In the genomic region with DNA sequence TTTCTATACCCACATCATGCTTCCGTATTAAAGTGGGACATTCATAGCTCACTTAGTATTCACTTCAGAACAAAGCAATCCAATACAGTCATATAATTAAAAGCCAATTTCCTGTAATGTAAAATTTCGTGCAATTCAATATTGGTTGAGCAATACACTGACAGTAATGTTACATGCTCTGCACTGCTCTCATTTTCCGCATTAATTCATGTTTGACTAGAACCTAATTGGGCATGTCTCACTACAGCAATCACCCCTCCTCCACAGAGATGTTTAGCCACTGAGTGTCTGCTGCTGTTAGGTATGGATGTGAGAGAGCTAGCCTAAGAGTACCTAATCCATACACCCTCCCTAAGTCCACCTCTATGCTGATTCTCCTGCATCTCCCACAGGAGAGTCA, we compare ENCODE assay signal across 19 mouse cellular contexts.
A peak's percentile ranks its signal among the peaks of the same experiment; 100 is the strongest.
DNase-seq lines count a peak whose midpoint lies in the region; ATAC-seq lines count a peak whose summit lies in the region.
"Had no signal": no experiment of that assay in that cellular context is flagged by ENCODE, and none has a peak within 500 bp of the region (broad histone marks: within the 10 kb centered on the region; RNA-seq: fewer than 3 reads in every experiment).

No protein-coding gene starts in this region.

- no peaks in the 10 kb centered on the region for H3K36me3 ChIP-seq in forebrain, embryonic 15.5 days
- H3K36me3 ChIP-seq in forebrain, embryonic 10.5 days (replicated peaks), result no peaks in the 10 kb centered on the region
- H3K36me3 ChIP-seq in hindbrain, embryonic 15.5 days, result no peaks in the 10 kb centered on the region
- no peaks in the 10 kb centered on the region for H3K36me3 ChIP-seq in hindbrain, embryonic 11.5 days (ENCODE audit: control insufficient read depth, insufficient read depth, low read length)
- H3K36me3 ChIP-seq: embryonic facial prominence, embryonic 10.5 days; G1E; heart, embryonic 12.5 days; intestine, embryonic 15.5 days had no signal

- no peaks in the 10 kb centered on the region for H3K27me3 ChIP-seq in forebrain, embryonic 15.5 days
- H3K27me3 ChIP-seq in forebrain, embryonic 10.5 days (ENCODE audit: poor library complexity, severe bottlenecking), result no peaks in the 10 kb centered on the region
- H3K27me3 ChIP-seq in hindbrain, embryonic 15.5 days, result no peaks in the 10 kb centered on the region
- H3K27me3 ChIP-seq in hindbrain, embryonic 11.5 days (ENCODE audit: control insufficient read depth, insufficient read depth, low read length), result no peaks in the 10 kb centered on the region
- H3K27me3 ChIP-seq: heart, embryonic 12.5 days; intestine, embryonic 15.5 days had no signal

- H3K9me3 ChIP-seq in forebrain, embryonic 15.5 days, result no peaks in the 10 kb centered on the region
- no peaks in the 10 kb centered on the region; the same call in 1 of the 2 replicates for H3K9me3 ChIP-seq in forebrain, embryonic 10.5 days
- no peaks in the 10 kb centered on the region for H3K9me3 ChIP-seq in hindbrain, embryonic 15.5 days
- no peaks in the 10 kb centered on the region for H3K9me3 ChIP-seq in hindbrain, embryonic 11.5 days (ENCODE audit: control insufficient read depth, low read length)
- H3K9me3 ChIP-seq: embryonic facial prominence, embryonic 10.5 days; G1E; intestine, embryonic 15.5 days had no signal

- no peak for DNase-seq in forebrain, embryonic 10.5 days (ENCODE audit: extremely low spot score, low spot score)
- DNase-seq in hindbrain, embryonic 11.5 days (ENCODE audit: low spot score), result no peak
- DNase-seq in retina, postnatal 1 day, result peak; percentile 61
- no peak for DNase-seq in retina, embryonic 14.5 days (ENCODE audit: low spot score)
- DNase-seq in kidney, adult 8-10 months, result no peak
- DNase-seq in adrenal gland, postnatal 25 days, result no peak
- DNase-seq: adrenal gland, postnatal 10 days; B cell, adult 2 months; cerebellum, adult 18-20 months; cerebellum, adult 9-11 months; gastrocnemius, postnatal 25 days had no signal

- H3K4me1 ChIP-seq in forebrain, embryonic 15.5 days, result no peaks in the 10 kb centered on the region
- H3K4me1 ChIP-seq in forebrain, embryonic 10.5 days, result peaks cover 5% of the 10 kb centered on the region
- H3K4me1 ChIP-seq in hindbrain, embryonic 15.5 days (replicated peaks), result no peaks in the 10 kb centered on the region
- H3K4me1 ChIP-seq in hindbrain, embryonic 11.5 days (replicated peaks; ENCODE audit: control insufficient read depth, insufficient read depth, low read length), result no peaks in the 10 kb centered on the region
- H3K4me1 ChIP-seq: embryonic facial prominence, embryonic 10.5 days; heart, embryonic 12.5 days; intestine, embryonic 15.5 days had no signal

- WGBS in forebrain, embryonic 15.5 days, result 84% methylated on average over 3 of the region's 3 CpGs
- 93% methylated on average over 3 of the region's 3 CpGs for WGBS in forebrain, embryonic 10.5 days
- WGBS in hindbrain, embryonic 15.5 days, result 75% methylated on average over 3 of the region's 3 CpGs
- WGBS in hindbrain, embryonic 11.5 days, result 89% methylated on average over 3 of the region's 3 CpGs

- no peak overlapping the region for H3K4me3 ChIP-seq in forebrain, embryonic 15.5 days
- H3K4me3 ChIP-seq in forebrain, embryonic 10.5 days, result no peak overlapping the region
- H3K4me3 ChIP-seq in hindbrain, embryonic 15.5 days, result no peak overlapping the region
- no peak overlapping the region for H3K4me3 ChIP-seq in hindbrain, embryonic 11.5 days (ENCODE audit: low read depth, low read length)
- H3K4me3 ChIP-seq: embryonic facial prominence, embryonic 10.5 days; heart, embryonic 12.5 days; intestine, embryonic 15.5 days had no signal

- peak; percentile 8; the same call in 1 of the 2 replicates for ATAC-seq in forebrain, embryonic 15.5 days (replicated peaks)
- ATAC-seq in hindbrain, embryonic 15.5 days (ENCODE audit: low FRiP score, low read depth), result peak; percentile 69; the same call in 1 of the 2 replicates
- ATAC-seq in hindbrain, embryonic 11.5 days (ENCODE audit: low FRiP score), result no peak
- ATAC-seq: CD4-positive, CD25-positive, alpha-beta regulatory T cell, adult 4 months; forebrain, embryonic 14.5 days; intestine, embryonic 15.5 days had no signal

- no peak overlapping the region for H3K27ac ChIP-seq in forebrain, embryonic 15.5 days (replicated peaks)
- no peak overlapping the region for H3K27ac ChIP-seq in forebrain, embryonic 10.5 days
- H3K27ac ChIP-seq in hindbrain, embryonic 15.5 days (replicated peaks), result no peak overlapping the region
- H3K27ac ChIP-seq in hindbrain, embryonic 11.5 days (ENCODE audit: low read depth, low read length), result no peak overlapping the region
- H3K27ac ChIP-seq: embryonic facial prominence, embryonic 10.5 days; intestine, embryonic 15.5 days had no signal

- H3K4me2 ChIP-seq in forebrain, embryonic 15.5 days (replicated peaks), result no peak overlapping the region
- no peak overlapping the region for H3K4me2 ChIP-seq in hindbrain, embryonic 15.5 days
- H3K4me2 ChIP-seq in hindbrain, embryonic 11.5 days (replicated peaks; ENCODE audit: low read depth, low read length), result no peak overlapping the region
- H3K4me2 ChIP-seq: heart, embryonic 12.5 days; intestine, embryonic 15.5 days had no signal

- H3K9ac ChIP-seq in forebrain, embryonic 15.5 days (replicated peaks), result no peak overlapping the region
- H3K9ac ChIP-seq in hindbrain, embryonic 15.5 days, result no peak overlapping the region
- H3K9ac ChIP-seq in hindbrain, embryonic 11.5 days (ENCODE audit: low read depth, low read length), result no peak overlapping the region
- H3K9ac ChIP-seq: heart, embryonic 12.5 days; intestine, embryonic 15.5 days had no signal
